ENCODE assay signal across 8 mouse cellular contexts in the genomic region with DNA sequence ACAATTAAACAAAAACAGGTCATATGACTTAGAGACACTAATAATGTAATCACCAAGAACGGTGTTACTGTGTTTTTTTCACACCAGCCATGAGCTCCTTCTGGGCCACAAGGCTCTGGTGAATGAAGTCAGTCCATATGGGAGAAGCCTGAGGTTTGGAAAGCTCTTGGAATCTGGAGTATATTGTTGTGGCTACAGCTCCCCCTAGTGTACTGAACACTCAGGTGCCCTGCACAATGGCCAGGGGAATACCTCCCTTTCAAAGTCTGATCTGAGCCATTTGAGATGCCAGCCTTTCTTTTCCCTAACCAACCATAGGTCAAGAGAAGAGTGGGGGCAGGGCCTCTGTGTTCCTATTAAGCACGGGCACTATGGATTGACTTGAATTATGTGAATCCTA.
DNase-seq lines count a peak whose midpoint lies in the region.

No protein-coding gene starts in this region.

- peak; percentile 24 for DNase-seq in ovary, adult 18-20 months (ENCODE audit: low spot score)
- no peak for DNase-seq in ovary, postnatal 10 days (ENCODE audit: low spot score)
- peak; percentile 84 to 85 for DNase-seq in cerebellum, postnatal 14 days
- DNase-seq in frontal cortex, postnatal 25 days (ENCODE audit: low spot score in 2 of 2): peak; percentile 42 to 67
- DNase-seq in induced T-regulatory cell, adult 2 months (ENCODE audit: low read depth): peak; percentile 71
- DNase-seq in left cerebral cortex, adult 18-20 months (ENCODE audit: low spot score in 2 of 2): peak; percentile 73 to 76
- peak; percentile 72 for DNase-seq in lung, postnatal 25 days (ENCODE audit: low spot score)
- peak; percentile 79 to 80 for DNase-seq in right cerebral cortex, postnatal 10 days (ENCODE audit: low spot score in 2 of 2)
